Mouse (Mus musculus) neutrophil, adult 5-6 weeks (primary cell): ENCODE measurements around the gene C1ql1. TPM values are rescaled to one million over a fixed set of nuclear protein-coding genes. Genes with fewer than 3 reads are reported as not detected.

Source experiments
- ATAC-seq: fragments of 151-379, 151-347 bp; 2 replicates; pipeline ENCODE4 v1.8.0; 2017; ENCODE audit warnings: mild to moderate bottlenecking, moderate TSS enrichment; ENCODE audit not compliant: insufficient number of reproducible peaks, poor library complexity, low FRiP score, severe bottlenecking; ENCODE audit errors: extremely low read depth
- total RNA-seq: library from RNA; stranded (forward); fragments of 200-1000 nt; gene quantifications from 2 replicates; pipeline ENCODE4 v1.2.3, GENCODE M21; 2017

The C1ql1 gene
- total RNA-seq, 1 experiment from 2014 or later, result not detected

DNA sequence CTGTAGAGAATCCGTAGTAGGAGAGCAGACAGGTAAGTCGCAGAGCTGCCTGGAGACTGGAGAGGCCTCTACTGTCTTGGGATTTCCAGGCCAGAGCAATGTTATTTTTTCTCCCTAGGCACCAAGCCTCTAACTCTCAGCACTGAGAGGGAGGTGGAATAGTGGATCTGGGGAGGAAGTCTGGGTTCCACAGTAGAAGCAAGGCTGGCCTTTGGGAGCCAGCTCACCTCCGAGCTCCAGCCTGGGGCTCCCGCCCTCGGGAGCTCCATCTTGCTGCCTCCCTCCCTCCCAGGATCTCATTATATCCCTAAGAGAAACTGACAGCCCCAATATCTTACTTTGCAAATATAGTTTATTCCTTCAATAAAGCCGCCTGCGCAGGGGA lies 16.4 kb upstream of the C1ql1 start:
- no peak for ATAC-seq

- no peak for ATAC-seq
These were observed 14.6 kb upstream of the C1ql1 start for GRCm38 (mm10) chr11:102961082-102961481.

DNA sequence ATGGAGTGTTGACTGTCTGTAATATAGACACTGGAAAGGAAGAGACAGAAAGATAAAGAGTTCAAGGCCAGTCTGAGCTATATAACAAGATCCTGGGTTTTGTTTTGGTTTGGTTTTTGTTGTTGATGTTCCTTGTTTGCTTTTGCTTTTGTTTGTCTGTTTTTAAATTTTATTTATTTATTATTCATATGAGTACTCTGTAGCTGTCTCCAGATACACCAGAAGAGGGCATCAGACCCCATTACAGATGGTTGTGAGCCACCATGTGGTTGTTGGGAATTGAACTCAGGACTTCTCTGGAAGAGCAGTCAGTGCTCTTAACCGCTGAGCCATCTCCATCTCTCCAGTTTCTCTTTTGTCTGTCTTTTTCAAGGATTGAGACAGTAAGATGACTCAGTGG lies 12.4 kb upstream of the C1ql1 start:
- ATAC-seq, result no peak

DNA sequence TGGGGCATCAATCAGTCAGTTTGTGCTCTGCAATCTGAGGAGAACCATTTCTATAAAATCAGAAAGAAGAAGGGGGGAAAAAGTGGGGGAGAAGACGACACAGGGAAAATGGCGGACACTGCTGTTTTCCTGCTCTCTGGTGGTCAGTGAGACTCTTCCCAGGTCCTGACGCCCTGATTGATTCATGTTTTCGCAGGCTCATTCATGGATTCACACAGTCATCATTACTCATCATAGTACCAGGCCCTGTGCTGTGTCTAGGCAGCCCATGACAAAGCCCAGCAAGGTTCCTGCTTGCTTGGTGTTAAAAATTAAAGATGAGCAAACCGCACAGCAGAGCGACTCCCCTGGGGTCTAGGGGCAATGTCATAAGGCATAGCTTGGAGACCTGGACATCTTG lies 11.9 kb upstream of the C1ql1 start:
- no peak for ATAC-seq

DNA sequence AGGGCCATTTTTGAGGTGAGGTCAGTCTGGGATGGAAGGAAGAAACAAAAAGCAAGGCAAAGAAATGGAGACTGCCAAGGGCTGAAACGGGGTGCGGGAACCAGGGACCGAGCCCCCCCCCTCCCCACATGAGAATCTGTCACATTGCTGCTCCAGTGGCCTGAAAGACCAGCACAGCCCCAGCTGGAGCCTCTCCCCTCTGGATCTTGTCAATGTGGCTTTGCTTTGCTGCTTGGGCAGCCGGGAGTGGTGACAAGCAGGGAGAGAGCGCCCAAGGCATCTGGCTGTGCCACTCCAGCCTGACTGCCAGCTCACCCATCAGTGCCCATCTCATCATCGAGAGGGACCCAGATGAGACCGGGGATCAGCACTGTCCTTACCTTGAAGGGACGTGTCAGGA lies 11.2 kb upstream of the C1ql1 start:
- no peak for ATAC-seq

DNA sequence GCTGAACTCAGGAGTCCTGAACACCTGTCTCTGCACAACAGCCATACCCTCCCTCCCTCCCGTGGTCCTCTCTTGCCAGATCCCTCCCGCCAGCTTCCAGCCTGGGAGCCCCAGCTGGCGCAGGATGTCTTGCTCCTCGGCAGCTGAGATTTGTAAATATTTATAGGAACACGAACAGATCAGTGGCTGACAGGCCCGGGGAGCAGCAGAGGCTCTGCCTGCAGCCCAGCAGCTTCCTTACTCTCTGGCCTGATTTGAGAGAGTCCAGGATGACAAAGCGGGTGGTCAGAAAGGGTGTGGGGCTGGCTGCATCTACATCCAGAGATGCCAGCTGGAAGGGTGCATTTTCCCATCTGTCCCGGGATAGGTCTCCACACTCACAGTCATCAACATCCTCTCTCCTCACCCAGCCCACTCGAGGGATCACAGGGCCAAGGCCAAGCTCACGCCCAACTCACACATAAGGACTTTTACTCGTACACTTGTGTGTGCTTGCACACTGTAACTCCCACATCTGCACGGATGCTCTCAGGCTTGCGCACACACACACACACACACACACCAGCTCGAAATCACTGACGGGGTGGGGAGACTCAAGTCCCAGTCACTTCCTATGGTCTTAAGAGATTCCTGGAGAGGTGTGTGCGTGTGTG lies 10.6 kb upstream of the C1ql1 start:
- no peak for ATAC-seq

GRCm38 (mm10) chr11:102952922-102953321 lies 6.4 kb upstream of the C1ql1 start:
- ATAC-seq, result no peak

DNA sequence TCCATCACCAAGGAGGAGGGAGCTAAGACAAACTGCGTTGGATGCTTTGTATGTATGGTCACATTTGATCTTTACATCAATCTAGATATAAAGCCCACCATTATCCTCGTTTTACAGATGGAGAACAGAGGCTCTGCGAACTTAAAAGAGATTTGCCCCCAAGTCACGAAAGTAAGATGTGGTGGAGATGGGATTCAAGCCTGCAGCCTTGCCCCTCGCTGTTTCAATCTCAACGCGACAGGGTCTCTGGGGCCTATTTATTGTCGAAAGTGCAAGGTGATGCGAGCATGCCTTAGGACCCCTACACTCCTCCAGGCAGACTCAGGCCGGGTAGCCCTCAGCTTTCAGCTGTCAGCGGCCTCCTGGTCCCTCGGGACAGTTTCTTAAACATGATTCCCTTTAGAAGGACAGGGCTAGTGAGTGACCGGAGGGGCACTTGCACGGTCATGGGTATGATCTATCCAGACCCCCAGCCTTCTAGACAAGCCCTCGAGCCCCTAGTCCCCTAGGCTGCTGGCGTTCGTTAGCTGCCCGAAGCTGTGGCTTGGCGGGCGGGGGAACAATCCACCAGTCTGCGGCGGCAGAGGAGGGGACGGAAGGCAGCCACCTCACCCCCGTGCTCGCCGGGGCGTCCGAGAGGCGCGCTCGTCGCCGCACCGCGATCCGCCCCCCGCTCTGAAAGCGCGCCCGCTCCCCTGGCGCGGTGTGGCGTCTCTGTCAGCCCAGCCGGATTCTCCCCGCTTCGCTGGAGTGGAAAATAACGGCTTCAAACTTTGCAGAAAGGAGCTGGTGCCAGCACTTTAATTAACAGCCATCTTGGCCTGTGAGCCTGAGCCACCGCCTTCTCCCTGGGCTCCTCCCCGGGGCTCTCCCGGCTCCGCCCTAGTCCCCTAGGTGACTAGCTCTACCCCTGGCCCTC lies 1.8 kb upstream of the C1ql1 start:
- no peak for ATAC-seq

GRCm38 (mm10) chr11:102946992-102947343 lies 480 bp upstream of the C1ql1 start:
- ATAC-seq, result no peak

DNA sequence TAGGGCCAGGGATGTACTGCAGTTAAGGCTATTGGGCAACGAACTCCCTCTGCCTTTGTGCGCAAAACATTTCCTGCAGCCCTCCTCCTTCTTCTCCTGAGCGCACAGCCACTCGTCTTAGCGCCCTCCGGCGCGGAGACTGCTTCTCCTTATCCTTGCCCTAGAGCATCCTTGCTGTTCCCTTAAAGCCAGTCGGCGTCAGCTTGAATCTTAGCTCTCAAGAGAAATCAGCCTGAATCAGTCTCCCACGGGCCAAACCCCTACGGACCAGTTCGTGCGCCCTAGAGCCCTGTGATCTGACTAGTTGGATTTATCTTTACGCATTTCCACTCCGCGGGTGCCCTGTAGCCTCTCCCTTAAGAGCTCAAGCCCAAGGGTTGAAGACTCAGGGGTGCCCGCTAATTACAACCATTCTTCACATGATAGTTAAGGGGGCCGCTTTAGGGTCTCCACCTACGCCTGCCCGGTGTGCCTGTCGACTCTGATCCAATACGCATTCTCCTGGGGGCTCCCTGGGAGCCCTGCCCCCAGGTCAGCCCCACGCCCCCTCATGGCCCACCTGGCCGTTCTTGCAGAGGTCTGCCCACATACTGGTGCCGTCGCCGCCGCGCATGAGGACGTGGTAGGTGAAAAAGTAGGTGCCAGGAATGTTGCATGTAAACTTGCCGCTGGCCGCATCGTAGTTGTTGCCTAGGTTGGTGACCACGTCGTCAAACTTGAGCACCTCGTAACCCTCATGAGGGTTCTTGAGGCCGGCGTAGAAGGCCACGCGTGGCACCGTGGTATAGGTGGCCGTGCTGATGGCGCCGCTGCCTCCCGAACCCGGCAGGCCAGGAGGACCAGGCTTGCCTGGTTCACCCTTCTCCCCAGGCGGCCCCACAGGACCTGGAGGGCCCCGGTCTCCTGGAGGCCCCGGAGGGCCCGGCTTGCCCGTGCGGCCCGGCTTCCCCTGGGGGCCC lies 903 bp downstream of the C1ql1 start:
- ATAC-seq, result no peak

- ATAC-seq, result no peak
These were observed 5.3 kb downstream of the C1ql1 start for GRCm38 (mm10) chr11:102941236-102941635.

GRCm38 (mm10) chr11:102939024-102939675 lies 7.3 kb downstream of the C1ql1 start:
- ATAC-seq, result no peak

GRCm38 (mm10) chr11:102937529-102938182 lies 8.8 kb downstream of the C1ql1 start:
- no peak for ATAC-seq

DNA sequence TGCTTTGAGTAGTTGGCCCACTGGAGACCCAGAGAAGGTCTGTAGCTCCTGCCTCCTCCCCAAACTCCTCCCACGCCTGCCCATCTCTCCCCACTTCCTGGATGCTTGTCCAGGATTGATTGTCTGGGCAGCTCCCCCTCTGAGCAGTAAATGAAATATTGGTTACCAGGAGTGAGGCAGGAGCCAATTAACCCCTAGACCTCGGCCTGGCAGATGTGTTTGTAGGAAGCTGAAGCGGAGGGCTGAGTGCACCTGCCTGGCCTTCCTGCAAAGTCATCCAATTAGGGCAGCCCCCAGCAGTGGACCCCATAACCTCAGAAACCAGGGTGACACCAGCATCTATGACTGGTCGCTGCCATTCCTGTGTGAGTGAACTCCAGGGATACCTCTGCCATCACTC lies 10.2 kb downstream of the C1ql1 start:
- no peak for ATAC-seq

DNA sequence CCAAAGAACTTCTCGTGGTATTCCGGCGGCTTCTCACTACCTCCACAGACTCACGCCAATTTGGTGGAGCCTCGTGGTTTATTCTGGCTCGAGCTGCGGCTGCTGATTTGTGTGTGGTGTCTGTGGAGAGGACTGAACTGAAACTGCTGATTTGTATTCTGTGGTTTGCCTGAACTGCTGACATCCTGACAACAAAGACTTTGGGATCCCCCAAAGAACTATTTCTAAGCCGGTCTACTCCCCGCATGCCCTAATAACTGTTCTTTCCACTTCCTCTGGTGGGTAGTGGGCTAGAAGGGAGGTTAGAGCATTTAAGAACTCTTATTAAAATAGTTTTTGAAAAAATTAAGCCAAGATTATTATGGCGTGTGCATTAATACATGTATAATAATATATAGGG lies 15.8 kb downstream of the C1ql1 start:
- ATAC-seq, result no peak

DNA sequence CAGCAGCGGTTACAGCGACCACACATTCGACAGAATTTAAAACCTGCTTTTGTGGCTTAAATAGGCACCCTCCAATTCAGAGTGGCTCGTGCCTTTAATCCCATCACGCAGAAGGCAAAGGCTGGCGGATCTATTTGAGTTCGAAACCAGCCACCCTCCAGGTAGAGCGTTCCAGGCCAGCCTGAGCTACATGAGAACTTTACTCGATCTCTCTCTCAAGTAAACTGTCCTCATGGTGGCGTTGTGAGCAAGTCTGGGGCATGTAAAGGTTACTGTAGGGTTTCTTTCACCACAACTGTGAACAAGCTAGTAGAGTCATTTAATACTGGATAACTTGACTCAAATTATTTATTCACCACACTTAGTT lies 21.2 kb downstream of the C1ql1 start:
- ATAC-seq, result peak; percentile 51; the same call in 1 of the 2 replicates

GRCm38 (mm10) chr11:102924557-102925350 lies 21.7 kb downstream of the C1ql1 start, which contains the start of gene Kif18b:
Gene Kif18b (minus strand): TSS chr11:102925124.
- peak; percentile 93 for ATAC-seq

DNA sequence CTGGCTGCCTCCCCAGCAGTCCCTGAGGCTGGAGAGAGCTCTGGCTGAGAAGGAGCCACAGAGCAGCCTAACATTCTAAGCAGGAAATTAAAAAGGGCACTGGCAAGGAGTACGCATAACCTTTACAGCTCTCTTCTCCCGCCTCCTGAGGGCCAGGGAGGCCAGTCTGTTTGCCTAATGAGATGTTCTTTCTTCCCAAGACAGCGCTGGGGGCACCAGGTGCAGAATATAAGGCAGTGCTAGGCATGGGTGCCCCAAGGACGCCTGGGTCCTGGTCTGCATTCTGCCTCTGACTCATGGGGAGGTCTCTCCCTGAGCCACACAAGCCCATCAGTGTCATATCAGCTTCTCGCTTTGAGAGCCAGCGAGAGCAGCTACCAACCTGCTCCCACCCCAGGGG lies 25.0 kb downstream of the C1ql1 start:
- ATAC-seq, result no peak
